Mouse (Mus musculus): Measurements from ENCODE around the gene Rara.
"Not testable (repeated sequence)": the region's sequence is repeated elsewhere in the genome, so short reads cannot be mapped to it uniquely, and the experiment has no call there.

Gene Rara

DNA sequence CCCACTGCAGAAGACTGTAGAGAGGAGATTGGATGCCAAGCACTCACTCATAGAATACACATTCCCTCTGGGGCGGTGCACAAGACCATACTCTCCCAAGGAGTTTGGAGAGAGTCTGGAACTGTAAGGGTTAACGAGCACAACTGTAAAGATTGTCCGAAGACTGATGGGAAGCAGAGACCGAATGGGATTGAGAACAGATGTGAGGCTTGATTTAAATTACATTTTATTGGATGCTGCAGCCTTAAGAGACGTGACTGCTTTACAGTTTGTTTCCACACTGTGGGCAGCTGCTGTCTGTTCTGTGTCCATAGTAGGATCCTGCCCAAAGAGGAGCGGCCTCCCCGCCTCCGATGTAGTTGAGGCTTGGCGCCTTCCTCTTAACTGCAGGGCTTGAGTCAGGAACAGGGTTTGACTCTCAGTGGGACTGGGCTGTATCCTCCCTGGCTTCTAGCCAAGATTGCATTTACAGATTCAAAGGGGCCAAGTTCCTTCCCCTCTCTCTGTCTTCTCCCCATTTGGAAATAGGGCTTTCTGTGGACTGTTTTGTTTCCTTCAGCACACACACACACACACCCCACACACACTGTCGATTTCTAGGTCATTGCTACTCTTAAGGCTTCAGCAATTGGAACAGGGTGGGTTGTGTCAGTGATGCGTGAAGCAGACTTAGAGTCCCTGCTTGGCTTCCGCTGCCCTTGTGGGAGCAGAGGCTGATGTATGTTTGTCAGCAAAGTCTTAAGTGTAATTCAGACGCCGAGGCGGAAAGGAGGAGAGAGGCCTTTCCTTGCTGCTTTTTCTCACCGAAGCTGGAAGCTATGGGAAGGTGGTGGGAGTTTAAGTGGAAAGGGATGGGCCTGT lies 4.5 kb upstream of the Rara start:
- DNase-seq (ENCODE audit: low spot score in 2 of 2) = not testable (repeated sequence)

DNA sequence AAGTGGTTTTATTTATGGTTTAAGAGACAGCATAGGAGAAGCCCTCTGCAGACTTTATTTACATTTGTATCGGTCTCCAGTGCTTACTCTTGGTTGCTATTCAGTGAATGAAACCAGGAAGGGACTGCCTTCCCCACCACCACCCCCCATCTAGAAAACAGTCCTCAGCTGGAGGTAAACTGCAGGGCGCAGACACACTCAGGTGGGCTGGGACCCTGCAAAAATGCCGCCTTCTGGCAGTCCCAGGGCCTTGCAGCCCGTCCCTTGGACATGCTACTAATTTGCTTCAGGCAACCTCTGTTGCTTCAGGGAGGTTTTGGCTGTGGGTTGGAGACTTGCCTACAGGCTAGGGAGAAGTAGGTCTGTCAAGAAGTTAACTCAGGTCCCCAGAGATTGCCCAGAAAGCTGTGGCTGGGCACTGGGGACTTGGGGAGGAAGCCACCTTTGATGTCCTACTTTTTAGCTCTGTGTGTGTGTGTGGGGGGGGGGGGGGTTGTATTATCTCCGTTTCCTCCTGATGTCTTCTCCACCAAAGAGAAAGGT lies 2.9 kb upstream of the Rara start:
- no peak for DNase-seq (ENCODE audit: low spot score in 2 of 2)

DNA sequence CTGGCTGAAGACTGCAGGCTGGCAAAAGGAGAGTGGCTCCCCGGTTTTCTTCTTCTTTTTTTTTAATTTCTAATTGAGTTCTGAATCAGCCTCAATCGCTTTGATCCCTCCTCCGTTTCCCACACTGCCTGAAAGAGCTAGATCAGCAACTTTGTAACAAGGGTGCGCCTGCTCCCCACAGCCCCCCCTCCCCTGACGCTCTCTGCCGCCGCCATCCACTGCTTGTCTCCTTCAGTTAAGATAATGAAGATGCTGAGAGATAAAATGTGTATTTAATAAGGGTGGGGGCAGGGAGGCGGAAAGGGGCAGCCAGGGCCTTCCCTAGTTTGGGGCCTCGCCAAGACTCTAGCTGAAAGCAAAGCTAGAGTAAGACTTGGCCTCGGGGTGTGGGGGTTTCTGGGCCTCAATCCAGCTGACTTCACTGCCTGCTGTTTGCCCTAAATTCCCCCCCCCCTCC lies 2.3 kb upstream of the Rara start:
- no peak for DNase-seq (ENCODE audit: low spot score in 2 of 2)

DNA sequence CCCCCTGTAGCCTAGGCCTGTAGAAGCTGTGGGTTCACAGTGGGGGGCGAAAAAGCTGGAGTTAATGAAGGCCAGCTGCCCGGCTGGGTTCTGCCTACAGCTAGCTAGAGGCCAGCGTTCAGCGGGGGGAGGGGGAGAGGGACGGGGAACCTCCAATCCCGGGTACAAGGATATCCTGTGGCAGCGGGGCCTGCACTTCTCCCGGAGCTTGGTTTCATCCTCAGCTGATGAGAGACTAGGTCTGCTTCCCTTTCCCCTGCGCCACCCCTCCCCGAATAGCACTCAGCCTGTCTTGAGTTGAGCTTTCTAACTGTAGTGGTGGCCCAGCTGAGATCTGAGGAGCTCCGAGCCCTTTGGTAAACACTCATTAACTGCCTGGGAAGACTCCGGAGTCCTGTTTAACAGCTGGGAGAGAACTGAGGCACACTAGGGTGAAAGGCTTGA lies 1.7 kb upstream of the Rara start:
- DNase-seq (ENCODE audit: low spot score in 2 of 2) = no peak

DNA sequence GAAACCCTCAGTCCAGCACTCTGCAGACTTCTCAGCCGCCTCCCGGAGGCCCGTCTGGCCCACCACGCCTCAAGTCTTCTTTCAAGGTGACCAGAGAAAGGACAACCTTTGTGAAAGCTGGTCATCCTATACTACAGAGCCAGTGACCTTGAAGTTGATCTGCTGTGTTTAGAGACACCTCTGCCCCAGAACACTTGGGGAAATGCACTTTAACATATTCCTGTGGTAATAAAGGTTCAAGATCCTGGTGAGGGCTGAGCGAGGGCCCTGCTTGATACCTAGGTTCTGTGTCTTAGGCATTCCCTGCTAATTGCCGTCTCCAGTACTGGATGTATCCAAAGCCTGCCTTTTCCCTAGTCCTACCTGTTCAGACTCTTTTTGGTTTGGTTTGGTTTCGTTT lies 1.1 kb upstream of the Rara start:
- no peak for DNase-seq (ENCODE audit: low spot score in 2 of 2)

DNA sequence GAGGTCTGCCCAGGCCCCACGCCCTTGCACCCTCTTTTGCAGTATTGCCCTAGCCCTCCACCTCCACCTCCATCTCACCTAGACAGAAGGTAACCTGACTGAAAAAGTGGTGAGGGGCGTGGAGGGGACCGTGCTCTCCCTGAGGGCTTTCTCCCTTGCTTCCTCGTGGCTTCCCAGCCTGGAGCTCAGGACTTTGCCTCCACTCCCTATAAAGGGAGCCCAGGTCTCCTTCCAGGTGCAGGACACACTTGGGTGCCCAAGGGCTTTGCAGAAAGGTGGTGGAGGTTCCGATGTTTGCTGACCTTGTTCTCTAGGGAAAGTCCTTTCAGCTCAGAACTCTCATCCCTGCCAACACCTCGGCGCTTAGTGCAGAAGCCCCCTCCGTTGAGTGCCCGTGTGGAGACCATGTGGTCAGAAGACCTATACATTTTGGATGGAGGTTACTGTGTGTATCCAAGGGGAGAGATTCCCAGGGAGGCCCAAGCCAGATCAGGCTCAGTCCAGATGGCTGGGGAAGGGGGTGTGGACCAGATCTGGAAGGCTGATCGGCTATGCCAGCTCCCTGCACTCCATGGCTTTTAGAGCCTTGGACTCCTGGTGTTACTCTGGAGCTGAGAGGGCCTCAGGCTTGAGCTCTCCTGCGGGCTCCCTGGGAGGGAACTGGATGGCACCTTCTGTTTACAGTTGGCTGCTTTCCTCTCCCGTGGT lies 722 bp downstream of the Rara start:
- DNase-seq (ENCODE audit: low spot score in 2 of 2) = no peak

DNA sequence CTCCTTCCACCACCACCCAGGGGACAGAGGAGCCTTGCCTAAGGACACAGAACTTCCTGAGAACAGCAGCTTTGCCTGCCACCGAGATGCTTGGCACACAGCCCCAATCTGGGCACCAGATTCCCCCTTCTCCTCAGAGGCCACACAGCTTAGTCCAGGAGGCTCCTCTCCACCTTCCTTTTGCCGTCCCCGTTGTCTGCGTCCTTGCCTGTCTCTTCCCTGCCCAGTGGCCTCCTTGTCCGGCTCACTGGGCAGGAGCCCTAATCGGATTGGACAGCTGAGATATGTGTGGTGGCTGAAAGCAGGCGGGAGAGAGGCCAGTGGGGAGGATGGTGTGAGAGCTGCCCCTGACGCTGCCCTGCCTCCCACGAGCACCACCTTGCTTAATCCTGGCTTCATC lies 1.9 kb downstream of the Rara start:
- DNase-seq (ENCODE audit: low spot score in 2 of 2) = no peak

DNA sequence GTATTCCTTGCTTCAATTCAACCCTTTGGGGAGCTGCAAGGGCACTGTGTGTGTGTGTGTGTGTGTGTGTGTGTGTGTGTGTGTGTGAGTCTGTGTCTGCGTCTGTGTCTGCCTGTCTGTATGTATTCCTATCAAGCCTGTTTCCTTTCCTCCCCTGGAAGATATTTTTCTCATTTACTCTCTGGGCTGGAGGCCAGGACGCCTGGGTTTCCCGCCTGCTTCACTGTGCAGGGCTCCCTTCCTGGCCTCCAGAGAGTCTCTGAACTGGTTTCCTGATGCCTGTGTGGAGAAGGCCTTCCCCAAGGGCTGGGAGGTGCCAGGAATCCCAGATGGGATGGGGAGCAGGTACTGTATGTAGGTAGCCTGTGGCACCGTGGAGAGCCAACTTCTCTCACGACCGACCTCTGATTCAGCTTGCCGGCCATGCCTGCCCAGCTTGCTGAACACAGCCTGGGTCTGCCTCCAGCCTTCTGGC lies 2.5 kb downstream of the Rara start:
- no peak for DNase-seq (ENCODE audit: low spot score in 2 of 2)

DNA sequence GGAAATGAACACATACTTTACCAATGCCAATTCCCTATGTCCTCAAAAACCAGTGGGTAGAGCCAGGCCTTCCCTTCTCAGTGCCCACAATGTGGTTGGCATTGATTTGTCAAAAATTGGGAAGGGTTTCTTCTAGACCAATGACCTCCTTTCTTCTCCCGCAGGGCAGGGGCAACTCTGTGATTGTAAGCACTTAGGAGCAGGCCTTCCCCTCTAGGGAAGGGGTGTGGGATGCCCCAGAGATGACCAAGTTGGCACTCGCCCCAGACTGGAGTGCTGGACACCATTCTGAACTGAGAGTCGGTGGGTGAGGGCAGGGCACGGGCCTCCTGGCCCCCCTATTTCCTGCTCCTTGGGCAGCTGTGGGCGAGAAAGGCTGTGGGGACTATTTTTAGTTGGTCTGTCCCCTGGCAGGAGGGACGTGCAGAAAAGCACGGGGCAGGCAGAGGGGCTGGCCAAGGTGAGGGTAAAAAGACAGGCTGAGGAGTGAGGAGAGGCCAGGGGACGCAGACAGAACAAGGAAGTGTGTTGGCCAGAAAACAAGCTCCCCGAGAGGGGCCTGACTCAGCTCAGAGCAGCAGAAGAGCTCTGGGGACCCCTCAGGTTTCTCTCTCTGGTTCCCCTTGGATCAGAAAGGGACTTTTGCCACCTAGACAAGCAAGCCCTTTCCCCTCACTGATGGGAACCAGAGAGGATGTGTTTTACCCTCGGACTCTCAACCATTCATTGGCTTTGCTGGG lies 3.3 kb downstream of the Rara start:
- DNase-seq (ENCODE audit: low spot score in 2 of 2) = no peak

DNA sequence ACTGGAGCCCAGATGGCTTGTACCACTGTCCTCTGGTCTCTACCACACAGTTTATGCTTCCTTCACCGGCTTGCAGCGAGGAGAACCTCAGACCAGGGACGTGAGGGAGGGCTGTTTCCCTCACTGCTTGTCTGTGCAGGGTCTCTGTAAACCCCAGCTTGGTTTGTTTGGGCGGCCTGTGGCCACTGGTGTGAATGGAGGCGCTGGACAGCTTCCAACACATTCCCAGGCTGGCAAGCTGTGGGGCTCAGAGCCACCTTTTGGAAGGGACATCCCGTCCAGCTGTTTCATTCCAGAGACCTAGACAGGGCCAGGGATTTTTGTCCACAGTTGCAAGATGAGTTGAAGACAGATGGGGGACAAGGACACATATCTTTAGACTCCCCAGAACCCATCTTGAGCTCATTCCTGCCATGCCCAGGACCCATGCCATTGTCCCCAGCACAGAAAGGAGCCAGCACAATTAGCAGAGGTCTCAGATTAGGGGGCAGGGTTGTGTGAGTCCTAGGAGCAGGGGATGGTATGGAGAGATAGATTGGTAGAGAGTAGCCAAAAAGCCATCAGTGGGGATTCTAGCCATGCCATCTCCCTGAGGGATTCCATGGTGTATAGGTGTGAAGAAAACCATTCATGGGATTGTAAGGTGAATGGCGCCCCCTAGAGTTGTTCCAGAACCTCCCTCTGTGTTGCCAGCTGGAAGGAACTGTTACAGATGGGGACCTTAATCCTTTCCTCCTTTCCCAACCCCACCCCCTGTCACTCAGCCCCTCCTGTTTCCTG lies 4.1 kb downstream of the Rara start:
- no peak for DNase-seq (ENCODE audit: low spot score in 2 of 2)

DNA sequence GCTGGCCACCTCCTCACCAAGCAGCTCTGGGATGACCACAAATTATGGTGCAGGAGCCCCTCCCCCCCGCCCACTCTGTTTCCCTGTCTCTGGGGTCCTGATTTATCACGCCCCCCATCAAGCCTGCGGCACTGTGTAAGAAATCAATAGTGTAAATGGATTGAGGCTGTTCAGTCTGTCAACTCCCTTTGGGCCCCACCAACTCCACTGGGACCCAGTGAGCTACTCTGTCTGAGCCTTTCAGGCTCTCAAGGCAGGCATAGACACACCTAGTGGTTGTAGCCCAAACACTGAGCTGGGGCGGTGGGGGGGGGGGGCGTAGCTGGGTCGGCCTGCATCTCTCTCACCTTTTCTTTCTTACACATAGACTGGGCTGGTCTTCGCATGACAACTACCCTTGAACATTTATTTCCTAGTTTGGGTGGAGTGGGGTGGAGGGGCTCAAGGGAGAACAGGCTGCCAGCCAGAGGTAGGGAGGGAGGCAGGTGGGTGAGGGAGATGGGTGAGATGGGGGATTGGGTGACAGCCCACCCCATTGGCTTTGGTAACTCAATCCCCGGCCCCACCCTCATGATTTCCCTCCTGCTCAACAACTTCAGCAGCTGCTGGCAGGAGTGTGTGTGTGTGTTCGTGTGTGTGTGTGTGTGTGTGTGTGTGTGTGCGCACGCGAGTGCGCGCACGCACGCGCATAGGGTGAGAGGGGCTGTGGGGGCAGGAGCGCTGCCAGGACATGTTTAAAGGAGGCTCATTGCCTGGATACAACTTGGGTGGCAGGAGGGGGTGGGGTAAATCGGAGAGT lies 4.9 kb downstream of the Rara start:
- no peak for DNase-seq (ENCODE audit: low spot score in 2 of 2)

DNA sequence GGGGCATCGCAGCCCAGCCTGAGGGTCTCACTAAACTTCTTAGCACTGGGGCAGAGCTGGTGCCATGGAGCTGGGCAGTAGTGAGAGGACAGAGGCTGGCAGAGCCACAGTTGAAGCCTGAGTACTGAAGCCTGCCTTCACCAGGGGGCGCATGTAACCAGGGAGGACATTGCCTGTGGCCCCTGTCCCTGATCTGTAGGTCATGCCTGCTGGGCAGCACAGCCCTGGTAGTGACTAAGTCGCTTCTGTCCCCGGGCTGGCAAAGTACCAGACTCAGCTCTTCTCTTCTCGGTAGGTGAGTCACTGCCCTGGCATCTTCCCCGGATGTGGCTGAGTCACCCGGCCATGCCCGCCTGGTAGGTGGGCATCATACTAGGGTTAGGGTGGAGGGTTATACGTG lies 5.5 kb downstream of the Rara start:
- DNase-seq (ENCODE audit: low spot score in 2 of 2) = peak; percentile 80 to 85

DNA sequence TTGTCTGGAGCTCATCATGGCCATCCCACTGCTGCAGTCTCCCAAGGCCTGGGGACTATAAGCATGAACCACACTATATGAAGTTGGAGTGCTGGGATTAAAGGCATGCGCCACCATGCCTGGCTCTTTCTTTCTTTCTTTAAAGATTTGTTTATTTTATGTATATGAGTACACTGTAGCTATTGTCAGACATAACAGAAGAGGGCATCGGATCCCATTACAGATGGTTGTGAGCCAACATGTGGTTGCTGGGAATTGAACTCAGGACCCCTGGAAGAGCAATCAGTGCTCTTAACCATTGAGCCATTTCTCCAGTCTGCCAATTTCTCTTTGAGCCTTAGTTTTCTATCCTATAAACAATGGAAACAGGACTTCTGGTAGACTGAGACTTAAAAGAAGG lies 6.2 kb downstream of the Rara start:
- not testable (repeated sequence) for DNase-seq (ENCODE audit: low spot score in 2 of 2)

DNA sequence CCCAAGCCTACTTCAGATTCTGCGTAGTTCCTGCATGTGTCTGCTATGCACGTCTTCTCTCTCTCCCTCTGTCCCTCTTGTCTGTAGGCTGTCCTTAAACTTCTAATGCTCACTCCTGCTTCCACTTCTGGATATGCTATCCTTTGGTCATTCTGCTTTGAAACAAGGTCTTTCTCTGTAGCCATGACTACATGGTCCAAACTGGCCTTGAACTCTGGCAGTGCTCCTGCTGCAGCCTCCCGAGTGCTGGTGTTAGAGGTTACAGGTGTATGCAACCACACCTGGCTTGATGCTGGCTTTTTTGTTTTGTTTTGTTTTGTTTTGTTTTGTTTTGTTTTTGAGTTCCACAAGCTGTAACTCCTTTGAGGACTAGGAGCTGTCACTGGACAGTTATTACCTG lies 6.7 kb downstream of the Rara start:
- DNase-seq (ENCODE audit: low spot score in 2 of 2) = no peak

DNA sequence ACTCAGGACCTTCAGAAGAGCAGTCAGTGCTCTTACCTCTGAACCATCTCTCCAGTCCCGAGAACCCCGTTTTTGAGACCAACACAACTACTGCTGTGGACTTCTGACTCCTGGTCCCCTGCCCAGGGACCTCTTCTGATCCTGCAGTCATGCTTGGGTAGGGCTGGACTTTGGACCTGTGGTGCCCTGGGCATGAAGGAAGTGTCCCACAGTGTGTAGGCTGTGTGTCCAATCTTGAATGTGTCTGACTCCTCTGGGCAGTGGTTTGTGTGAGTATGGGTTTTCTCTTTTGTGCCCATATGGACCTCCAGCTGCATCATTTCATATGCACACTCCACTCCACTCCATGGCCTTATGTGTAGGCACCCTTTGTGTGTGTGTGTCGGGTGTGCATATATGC lies 7.5 kb downstream of the Rara start:
- no peak for DNase-seq (ENCODE audit: low spot score in 2 of 2)

DNA sequence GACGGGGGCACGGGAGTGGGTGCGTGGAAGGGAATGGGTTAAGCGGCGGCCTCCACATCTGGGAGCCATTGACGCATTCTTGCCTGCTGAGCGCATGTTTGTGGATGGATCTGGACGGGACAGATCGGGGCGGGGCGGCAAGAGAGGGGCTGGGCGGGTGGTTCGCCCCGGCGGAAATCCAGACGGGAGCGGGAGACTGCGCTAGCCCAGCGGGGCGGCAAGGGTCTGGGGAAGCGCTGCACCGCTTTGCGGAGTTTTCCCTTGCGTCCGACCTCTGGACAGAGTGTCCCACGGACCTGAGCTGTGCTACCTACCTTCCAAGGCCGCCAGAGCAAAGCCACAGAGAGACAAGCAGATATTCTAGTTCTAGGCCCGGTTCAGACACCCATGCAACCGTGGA lies 8.6 kb downstream of the Rara start:
- no peak for DNase-seq (ENCODE audit: low spot score in 2 of 2)

DNA sequence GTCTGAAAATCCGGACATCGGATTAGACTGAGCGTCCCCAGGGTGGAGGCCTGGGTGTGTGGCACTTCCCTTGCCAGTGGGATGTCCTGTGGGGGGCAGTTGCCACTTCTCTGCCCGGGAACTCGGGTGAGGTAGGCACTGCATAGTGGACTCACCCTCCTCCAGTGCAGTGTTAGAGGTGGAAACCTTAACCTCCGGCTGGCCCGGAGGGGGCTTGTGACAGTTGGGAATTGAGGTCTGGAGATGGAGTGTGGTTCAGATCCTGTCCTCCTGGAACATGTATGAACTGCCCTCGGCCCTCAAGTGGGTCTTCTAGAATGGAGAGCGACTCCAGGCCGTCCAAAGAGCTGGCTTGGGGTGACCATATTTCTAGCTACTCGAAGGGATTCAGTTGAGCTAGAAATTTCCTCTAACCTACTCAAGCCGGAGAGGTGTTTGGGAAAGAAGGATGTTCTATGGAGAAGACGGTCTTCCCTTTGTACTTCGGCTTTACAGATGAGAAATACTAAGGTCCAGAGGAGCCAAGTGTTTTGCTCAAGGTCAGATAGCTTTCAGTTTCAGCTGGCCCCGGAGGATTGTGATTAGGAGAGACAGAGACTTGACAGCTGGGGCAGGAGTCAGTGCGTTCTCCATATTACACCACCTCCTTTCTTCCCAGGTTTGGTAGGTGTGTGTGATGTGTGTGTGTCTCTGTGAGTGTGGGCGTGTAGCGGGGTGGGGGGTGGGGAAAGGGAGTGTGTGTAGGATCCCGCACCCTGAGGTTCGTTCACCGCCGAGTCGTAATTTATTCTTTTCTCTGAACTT lies 9.2 kb downstream of the Rara start:
- DNase-seq (ENCODE audit: low spot score in 2 of 2) = no peak

DNA sequence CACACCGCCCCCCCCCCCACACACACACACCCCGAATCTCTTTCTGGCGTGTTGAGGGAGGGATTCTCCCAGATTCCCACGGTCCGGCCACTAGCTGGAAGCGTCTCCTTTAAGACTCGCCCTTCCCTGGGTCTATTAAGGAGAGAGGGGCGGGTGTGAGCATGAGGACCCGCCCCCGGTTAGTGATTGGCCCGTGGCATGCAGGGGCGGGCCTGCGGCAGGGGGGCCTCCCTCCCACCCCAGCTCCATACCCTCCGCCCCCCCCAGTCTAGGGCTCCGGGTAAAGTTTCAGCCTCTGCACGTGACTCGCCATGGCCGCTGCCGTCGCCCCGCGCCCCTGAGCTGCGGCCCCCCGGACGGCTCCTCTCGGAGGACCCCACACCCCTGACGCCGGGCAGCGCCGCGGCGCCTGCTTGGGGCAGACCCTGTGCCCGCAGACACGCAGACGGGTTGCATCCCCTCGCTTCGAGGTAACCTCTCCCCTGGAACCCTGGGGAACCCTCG lies 9.8 kb downstream of the Rara start:
- peak; percentile 74 to 88 for DNase-seq (ENCODE audit: low spot score in 2 of 2)

Measured in urinary bladder, postnatal 36 days (tissue).